ENCODE assay signal across 7 mouse cellular contexts in the genomic region with DNA sequence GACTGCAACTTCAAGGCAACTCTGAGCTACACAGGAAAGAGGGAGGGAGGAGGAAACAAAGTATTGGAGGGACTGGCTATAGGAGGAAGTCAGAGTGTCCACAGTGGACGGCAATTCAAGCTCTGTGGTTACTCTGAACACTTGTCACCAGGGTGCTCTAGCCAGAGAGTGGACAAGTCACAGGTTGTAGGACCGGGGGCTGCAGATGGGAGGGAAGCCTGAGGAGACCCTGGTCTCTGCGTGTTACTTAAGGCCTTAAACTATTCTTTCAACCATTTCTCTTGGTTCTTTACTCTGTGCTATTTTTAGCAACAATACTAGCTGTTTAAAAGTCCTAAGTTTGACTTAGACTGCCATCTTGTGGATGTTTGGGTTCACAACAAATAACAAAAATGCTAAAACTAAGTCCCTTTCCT. TPM values are rescaled to one million over a fixed set of nuclear protein-coding genes. Genes with fewer than 3 reads are reported as not detected.
A peak's percentile ranks its signal among the peaks of the same experiment; 100 is the strongest.
DNase-seq lines count a peak whose midpoint lies in the region; ATAC-seq and TF ChIP-seq lines count a peak whose summit lies in the region.

No protein-coding gene starts in this region.

- dilution Hi-C loops in CH12.LX (cut with MboI; ENCODE audit: extremely low pct_ligation_motif_present, extremely low pct_unique_long_range_greater_than_20kb, low sequenced_read_pairs) = loop anchor here (25.0 kb wide), 1 partner anchor 118 kb away; the partner anchor contains the start of gene Art4

- peak; percentile 91 for TF ChIP-seq RAD21 in CH12.LX (IDR thresholded peaks at IDR 0.05; ENCODE audit: low read depth, low read length)

- in situ Hi-C loops in CH12.LX (cut with MboI; ENCODE audit: low pct_ligation_motif_present, low pct_unique_long_range_greater_than_20kb, low sequenced_read_pairs) = loop anchor here (10.0 to 25.0 kb wide), 2 partner anchors 356 to 543 kb away; no protein-coding TSS in a partner anchor
- in situ Hi-C loops in Patski (cut with MboI; ENCODE audit: low pct_unique_long_range_greater_than_20kb) = loop anchor here (5.0 to 25.0 kb wide), 3 partner anchors 194 to 568 kb away; partner anchors contain the start of genes E330021D16Rik and Rerg

- WGBS in forebrain, embryonic 13.5 days = 33% methylated on average over 3 of the region's 3 CpGs
- 21% methylated on average over 3 of the region's 3 CpGs for WGBS in intestine, postnatal 0 days

- H3K27me3 ChIP-seq in CH12.LX (replicated peaks) (no peaks in the 10 kb centered on the region), Patski (no peaks in the 10 kb centered on the region)
- H3K27me3 ChIP-seq in forebrain, embryonic 13.5 days = no peaks in the 10 kb centered on the region
- H3K27me3 ChIP-seq in intestine, postnatal 0 days (replicated peaks; ENCODE audit: control insufficient read depth, insufficient read depth, low read length) = no peaks in the 10 kb centered on the region

- H3K4me3 ChIP-seq in CH12.LX (replicated peaks in 1 of 3; ENCODE audit: low read depth in 2 of 3, low read length in 2 of 3, poor library complexity in 1 of 3) = no peak overlapping the region
- no peak overlapping the region for H3K4me3 ChIP-seq in forebrain, embryonic 13.5 days
- H3K4me3 ChIP-seq in intestine, postnatal 0 days (ENCODE audit: low read depth, low read length) = no peak overlapping the region

- H3K36me3 ChIP-seq in CH12.LX (replicated peaks in 1 of 2; ENCODE audit: control insufficient read depth in 1 of 2, insufficient read depth in 1 of 2, low read length in 1 of 2) = no peaks in the 10 kb centered on the region
- no peaks in the 10 kb centered on the region for H3K36me3 ChIP-seq in forebrain, embryonic 13.5 days (ENCODE audit: poor library complexity, severe bottlenecking)
- no peaks in the 10 kb centered on the region for H3K36me3 ChIP-seq in intestine, postnatal 0 days (ENCODE audit: control insufficient read depth, insufficient read depth)

- no peak for TF ChIP-seq POLR2A in CH12.LX (IDR thresholded peaks at IDR 0.05; ENCODE audit: low read depth, low read length)

- DNase-seq in CH12.LX (ENCODE audit: extremely low read depth) = peak; percentile 78
- no peak for DNase-seq in Patski (ENCODE audit: low read depth, low spot score)
- peak; percentile 45 for DNase-seq in mesoderm, embryonic 11.5 days (ENCODE audit: low read depth, low spot score)
- DNase-seq in thymus, postnatal 14 days = peak; percentile 39
- no peak for DNase-seq in spleen, adult 12 weeks (ENCODE audit: low spot score)

- H3K4me1 ChIP-seq in CH12.LX (ENCODE audit: control insufficient read depth in 1 of 2, insufficient read depth in 2 of 2) = peaks cover 5 to 27% of the 10 kb centered on the region in 2 experiments; a peak in 3 of 4 replicates
- H3K4me1 ChIP-seq in forebrain, embryonic 13.5 days = 0 out of 2 replicates have a peak, but pooled peaks cover 3% of the 10 kb centered on the region
- no peaks in the 10 kb centered on the region; the same call in 1 of the 2 replicates for H3K4me1 ChIP-seq in intestine, postnatal 0 days (replicated peaks; ENCODE audit: control insufficient read depth, insufficient read depth, low read length)

- CTCF ChIA-PET in Patski (lab: Charles Lee) = interaction anchor here (0.7 to 1.6 kb wide), 15 partner anchors 10 to 558 kb away, joined by 3 to 13 read pairs (median 4); partner anchors contain the start of gene H2afj

- POLR2A ChIA-PET in Patski (lab: Charles Lee) = interaction anchor here (0.7 kb wide), 1 partner anchor 10 kb away, joined by 3 read pairs; no protein-coding TSS in a partner anchor

- TF ChIP-seq EP300 in CH12.LX (IDR thresholded peaks at IDR 0.05; ENCODE audit: low read length) = no peak

- peak; percentile 29 to 82; a peak in 3 of 4 replicates for TF ChIP-seq CTCF in CH12.LX (conservative IDR thresholded peaks at IDR 0.05 in 1 of 2, IDR thresholded peaks at IDR 0.05 in 1 of 2; ENCODE audit: low read depth in 2 of 2, low read length in 2 of 2)
- peak; percentile 43 for TF ChIP-seq CTCF in Patski (IDR thresholded peaks at IDR 0.05)
- peak; percentile 80 for TF ChIP-seq CTCF in intestine, postnatal 0 days (IDR thresholded peaks at IDR 0.05; ENCODE audit: low read depth)

- H3K9ac ChIP-seq in CH12.LX (ENCODE audit: insufficient read depth, low read depth) = no peak overlapping the region
- H3K9ac ChIP-seq in forebrain, embryonic 13.5 days = no peak overlapping the region
- no peak overlapping the region; the same call in 1 of the 2 replicates for H3K9ac ChIP-seq in intestine, postnatal 0 days (ENCODE audit: low read depth, low read length)

- peak overlapping the region; percentile 64; the same call in 1 of the 2 replicates for H3K4me2 ChIP-seq in CH12.LX (ENCODE audit: insufficient read depth, low read depth, poor library complexity, severe bottlenecking)
- no peak overlapping the region for H3K4me2 ChIP-seq in forebrain, embryonic 13.5 days
- 0 out of 2 replicates have a peak overlapping the region, but pooled peaks have one; percentile 27 for H3K4me2 ChIP-seq in intestine, postnatal 0 days (replicated peaks; ENCODE audit: low read depth)

- H3K79me2 ChIP-seq in CH12.LX (replicated peaks; ENCODE audit: control insufficient read depth, extremely low read depth, insufficient read depth, poor library complexity, severe bottlenecking) = no peaks in the 10 kb centered on the region

- no peak for ATAC-seq in Patski
- ATAC-seq in forebrain, embryonic 13.5 days = peak; percentile 84
- ATAC-seq in intestine, postnatal 0 days = peak; percentile 51; the same call in 1 of the 2 replicates

- H3K9me3 ChIP-seq in CH12.LX (replicated peaks; ENCODE audit: low read length) = no peaks in the 10 kb centered on the region
- H3K9me3 ChIP-seq in forebrain, embryonic 13.5 days (replicated peaks) = no peaks in the 10 kb centered on the region
- H3K9me3 ChIP-seq in intestine, postnatal 0 days (ENCODE audit: control insufficient read depth) = no peaks in the 10 kb centered on the region

- no peak overlapping the region for H3K27ac ChIP-seq in CH12.LX (ENCODE audit: insufficient read depth, low read depth)
- H3K27ac ChIP-seq in forebrain, embryonic 13.5 days = no peak overlapping the region
- H3K27ac ChIP-seq in intestine, postnatal 0 days (ENCODE audit: low read depth, low read length) = peak overlapping the region; percentile 24; the same call in 1 of the 2 replicates

TF ChIP-seq in CH12.LX, 34 proteins besides CTCF, POLR2A, EP300 and RAD21:
- TF ChIP-seq POLR2AphosphoS2 (IDR thresholded peaks at IDR 0.05; ENCODE audit: low read depth, low read length) (no peak), ZNF384 (IDR thresholded peaks at IDR 0.05; ENCODE audit: low read depth, low read length) (no peak), BHLHE40 (IDR thresholded peaks at IDR 0.05; ENCODE audit: low read depth, low read length) (no peak), IRF4 (IDR thresholded peaks at IDR 0.05; ENCODE audit: low read depth, low read length) (peak; percentile 32; the same call in 1 of the 2 replicates), JUN (IDR thresholded peaks at IDR 0.05; ENCODE audit: insufficient read depth, low read depth, low read length) (peak; percentile 28; the same call in 1 of the 2 replicates), JUND (conservative IDR thresholded peaks at IDR 0.05; ENCODE audit: low read depth, low read length) (0 out of 2 replicates have a peak, but pooled peaks have one; percentile 17), ZKSCAN1 (IDR thresholded peaks at IDR 0.05; ENCODE audit: borderline replicate concordance, low read depth, low read length) (no peak), MAX (IDR thresholded peaks at IDR 0.05; ENCODE audit: low read length) (no peak), USF1 (IDR thresholded peaks at IDR 0.05; ENCODE audit: low read depth, low read length) (no peak), SMC3 (IDR thresholded peaks at IDR 0.05; ENCODE audit: low read depth, low read length) (peak; percentile 64), MXI1 (IDR thresholded peaks at IDR 0.05; ENCODE audit: low read depth, low read length) (no peak), MEF2A (IDR thresholded peaks at IDR 0.05; ENCODE audit: borderline replicate concordance, low read depth, low read length) (peak; percentile 99), PAX5 (IDR thresholded peaks at IDR 0.05; ENCODE audit: low read length) (no peak), TBP (conservative IDR thresholded peaks at IDR 0.05; ENCODE audit: low read depth, low read length) (peak; percentile 61; the same call in 1 of the 2 replicates)

RNA-seq across cellular contexts. Expression of gene Arhgdib, which starts 38.6 kb away (rescaled TPM):
- total RNA-seq in CH12.LX (2012; rRNA removed) (348 and 355 TPM in 2 replicates), CH12.LX (2014; rRNA removed) (297 and 321 TPM in 2 replicates)
- polyA plus RNA-seq in CH12.LX (2012; ENCODE audit: insufficient read length, low read depth) (1,134 and 1,150 TPM in 2 replicates), Patski (2021) (11.6 TPM)
- polyA plus RNA-seq in forebrain, embryonic 13.5 days (2015; fragmentation: Nextera tagmentation; extraction: Ambion mirVana) = 11.0 and 11.5 TPM in 2 replicates
- polyA plus RNA-seq in intestine, postnatal 0 days (2015; fragmentation: Nextera tagmentation; extraction: Ambion mirVana) = 22.2 and 22.6 TPM in 2 replicates

RNA-seq across cellular contexts. Expression of gene Pde6h, which starts 56.7 kb away (rescaled TPM):
- total RNA-seq in CH12.LX (2012; rRNA removed) = 0.04 TPM in 2 replicates
- total RNA-seq in CH12.LX (2014; rRNA removed) = 0.08 TPM in 1 of 2 replicates, not detected in the other
- polyA plus RNA-seq in CH12.LX (2012; ENCODE audit: insufficient read length, low read depth) = 0.04 and 0.30 TPM in 2 replicates
- 1.3 TPM for polyA plus RNA-seq in Patski (2021)
- polyA plus RNA-seq in forebrain, embryonic 13.5 days (2015; fragmentation: Nextera tagmentation; extraction: Ambion mirVana) = 0.03 TPM in 1 of 2 replicates, not detected in the other
- polyA plus RNA-seq in intestine, postnatal 0 days (2015; fragmentation: Nextera tagmentation; extraction: Ambion mirVana) = 0.44 TPM in 1 of 2 replicates, not detected in the other

RNA-seq across cellular contexts. Expression of gene Erp27, which starts 58.4 kb away (rescaled TPM):
- 0.55 and 0.63 TPM in 2 replicates for total RNA-seq in CH12.LX (2012; rRNA removed)
- 0.43 TPM in 1 of 2 replicates, not detected in the other for total RNA-seq in CH12.LX (2014; rRNA removed)
- polyA plus RNA-seq in CH12.LX (2012; ENCODE audit: insufficient read length, low read depth) = 1.8 and 1.9 TPM in 2 replicates
- polyA plus RNA-seq in Patski (2021) = 0.30 TPM
- polyA plus RNA-seq in forebrain, embryonic 13.5 days (2015; fragmentation: Nextera tagmentation; extraction: Ambion mirVana) = 0.22 TPM in 1 of 2 replicates, not detected in the other
- polyA plus RNA-seq in intestine, postnatal 0 days (2015; fragmentation: Nextera tagmentation; extraction: Ambion mirVana) = 0.48 and 0.68 TPM in 2 replicates

Comparison
In these comparisons a context has a peak if more than half of its experiments do, and no peak if none do; other contexts are left out.
1. DNase-seq: peak in CH12.LX (single experiment), mesoderm, embryonic 11.5 days (single experiment) and thymus, postnatal 14 days (single experiment); none in Patski (single experiment) and spleen, adult 12 weeks (single experiment).
2. RNA of gene Arhgdib, which starts 38.6 kb away (polyA plus RNA-seq): 1,134 to 1,150 TPM in CH12.LX; 22.2 to 22.6 TPM in intestine, postnatal 0 days, 11.6 TPM in Patski (single experiment) and 11.0 to 11.5 TPM in forebrain, embryonic 13.5 days; every median in the first group is over 10 times any median in the second.
3. Peak in every context shown above with its lines, with median percentiles within 50 percentile points of each other: CTCF ChIP-seq.